Mouse (Mus musculus): ENCODE results near the gene Adam19. TPM values are rescaled to one million over a fixed set of nuclear protein-coding genes. Genes with fewer than 3 reads are reported as not detected.

The Adam19 gene
- polyA plus RNA-seq (2012; rRNA removed) = 17.9 and 19.8 TPM in 2 replicates

DNA sequence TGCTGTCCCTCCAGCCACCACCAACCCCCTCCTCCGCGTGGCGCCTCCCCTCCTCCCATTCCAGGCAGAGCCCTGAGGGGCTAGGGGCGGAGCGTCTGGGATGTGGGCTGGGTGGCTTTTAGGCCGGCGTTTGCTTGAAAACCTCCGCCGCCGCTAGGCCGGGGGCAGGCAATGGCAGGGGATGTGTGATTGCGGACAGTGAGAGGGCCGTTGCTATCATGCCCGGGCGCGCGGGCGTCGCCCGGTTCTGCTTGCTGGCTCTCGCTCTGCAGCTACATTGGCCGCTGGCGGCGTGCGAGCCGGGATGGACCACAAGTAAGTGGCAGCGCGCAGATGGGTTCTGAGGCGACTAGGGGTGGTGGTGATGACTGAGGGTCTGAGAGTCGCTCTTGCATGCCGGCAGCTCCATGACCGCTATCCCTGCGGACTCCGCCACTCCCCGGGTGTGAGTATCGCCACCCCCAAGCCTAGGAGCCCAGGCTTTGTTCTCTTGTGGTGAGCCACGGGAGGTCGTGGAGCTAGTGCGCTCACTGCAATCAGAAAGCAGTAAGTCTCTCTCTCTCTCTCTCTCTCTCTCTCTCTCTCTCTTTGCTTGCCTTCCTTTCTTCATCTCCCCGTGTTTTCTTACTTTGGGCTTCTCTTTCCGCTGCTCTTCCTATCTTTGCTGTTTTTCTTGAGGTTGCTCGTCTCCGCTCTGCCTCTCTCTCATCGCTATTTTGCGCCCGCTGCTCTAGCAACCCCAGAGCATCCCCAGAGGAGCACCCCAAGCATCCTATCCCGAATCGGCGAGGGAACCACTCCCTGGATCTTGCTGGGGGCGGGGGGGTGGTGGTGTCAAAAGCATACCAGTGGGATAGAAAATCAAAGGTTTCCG lies at the start of gene Adam19:
Gene Adam19, plus strand, starts transcription at position 97 of the 874 bp plus-strand sequence.

GRCm38 (mm10) chr11:46052105-46052659 lies 3.6 kb upstream of the Adam19 start, which contains the start of gene Gm12166:
Gm12166 (minus strand) TSS chr11:46052321.

GRCm38 (mm10) chr11:46165866-46166585 lies 110.2 kb downstream of the Adam19 start, which contains the start of gene Nipal4:
Nipal4 (minus strand) TSS chr11:46166508.

Other genes with a start within 250 kb of the Adam19 start
- 44.6 and 47.2 TPM in 2 replicates for gene Clint1, start 203.9 kb upstream of the Adam19 start, polyA plus RNA-seq (2012; rRNA removed)
- gene Lsm11, start 111.1 kb upstream of the Adam19 start, polyA plus RNA-seq (2012; rRNA removed) = 31.7 and 32.6 TPM in 2 replicates
- gene Thg1l, start 100.5 kb upstream of the Adam19 start, polyA plus RNA-seq (2012; rRNA removed) = 11.8 and 11.9 TPM in 2 replicates
- 0.19 and 0.35 TPM in 2 replicates for gene Sox30, start 75.7 kb upstream of the Adam19 start, polyA plus RNA-seq (2012; rRNA removed)
- gene Gm12166, start 3.7 kb upstream of the Adam19 start, polyA plus RNA-seq (2012; rRNA removed) = 7.1 and 8.9 TPM in 2 replicates
- gene Nipal4, start 110.5 kb downstream of the Adam19 start, polyA plus RNA-seq (2012; rRNA removed) = 0.19 and 0.23 TPM in 2 replicates
- gene Fndc9, start 179.5 kb downstream of the Adam19 start, polyA plus RNA-seq (2012; rRNA removed) = 3.2 and 3.9 TPM in 2 replicates

All from central nervous system, embryonic 18 days (tissue).